Mouse (Mus musculus) lung, adult 18-20 months (tissue): ENCODE data around the gene Fzd7.
A peak's percentile ranks its signal among the peaks of the same experiment; 100 is the strongest.

Experiments
- DNase-seq, 2 experiments: peaks; one replicate each; pipeline ENCODE4 v3.0.0; 2022; ENCODE audit warnings: mixed read lengths in 2 of 2

Gene Fzd7

DNA sequence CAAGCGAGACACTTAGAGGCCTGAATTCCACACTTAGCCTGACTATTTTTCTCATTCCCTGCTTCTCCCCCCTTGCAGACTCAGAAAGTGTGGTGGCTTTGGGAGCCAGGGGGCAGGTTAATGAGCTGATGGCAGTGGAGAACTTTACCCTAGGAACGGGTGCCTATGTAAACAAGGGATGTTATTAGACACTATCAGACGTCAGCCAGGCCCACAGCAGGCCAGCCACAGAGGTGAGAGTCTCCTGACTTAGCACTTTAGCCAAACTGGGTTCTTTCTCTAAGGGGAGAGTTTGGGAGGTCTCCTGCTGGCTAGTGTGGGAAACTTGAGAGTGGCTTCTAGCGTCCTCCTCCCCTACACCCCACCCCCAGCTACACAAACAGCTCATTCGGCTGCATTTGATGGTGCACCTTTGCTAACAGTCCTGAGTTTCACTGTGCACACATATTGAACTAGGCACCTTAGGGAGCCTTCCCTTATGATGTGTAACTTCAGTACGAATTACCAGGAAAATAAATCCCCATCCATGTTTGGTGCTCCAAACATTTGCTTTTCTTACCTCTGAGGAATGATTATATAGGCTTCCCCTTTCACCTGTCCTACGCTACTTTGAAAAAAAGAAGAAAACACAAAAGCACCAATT is 21.6 kb downstream of the Fzd7 start:
- DNase-seq: no peak

DNA sequence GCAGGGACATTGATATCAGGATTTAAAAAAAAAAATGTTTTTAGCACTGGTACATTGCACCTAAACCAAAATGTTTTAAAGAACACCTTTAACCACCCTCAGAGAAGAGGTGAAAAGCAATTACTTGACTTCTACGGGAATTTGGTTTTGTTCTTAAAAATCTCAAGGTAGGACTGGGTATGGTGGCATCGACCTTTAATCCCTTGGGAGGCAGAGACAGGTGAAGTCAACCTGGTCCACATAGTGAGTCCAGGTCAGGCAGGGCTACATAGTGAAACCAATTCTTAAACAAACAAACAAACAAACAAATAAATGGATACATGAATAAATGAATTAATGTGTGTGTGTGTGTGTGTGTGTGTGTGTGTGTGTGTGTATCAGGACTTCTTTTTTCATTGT is 22.1 kb downstream of the Fzd7 start:
- no peak for DNase-seq

DNA sequence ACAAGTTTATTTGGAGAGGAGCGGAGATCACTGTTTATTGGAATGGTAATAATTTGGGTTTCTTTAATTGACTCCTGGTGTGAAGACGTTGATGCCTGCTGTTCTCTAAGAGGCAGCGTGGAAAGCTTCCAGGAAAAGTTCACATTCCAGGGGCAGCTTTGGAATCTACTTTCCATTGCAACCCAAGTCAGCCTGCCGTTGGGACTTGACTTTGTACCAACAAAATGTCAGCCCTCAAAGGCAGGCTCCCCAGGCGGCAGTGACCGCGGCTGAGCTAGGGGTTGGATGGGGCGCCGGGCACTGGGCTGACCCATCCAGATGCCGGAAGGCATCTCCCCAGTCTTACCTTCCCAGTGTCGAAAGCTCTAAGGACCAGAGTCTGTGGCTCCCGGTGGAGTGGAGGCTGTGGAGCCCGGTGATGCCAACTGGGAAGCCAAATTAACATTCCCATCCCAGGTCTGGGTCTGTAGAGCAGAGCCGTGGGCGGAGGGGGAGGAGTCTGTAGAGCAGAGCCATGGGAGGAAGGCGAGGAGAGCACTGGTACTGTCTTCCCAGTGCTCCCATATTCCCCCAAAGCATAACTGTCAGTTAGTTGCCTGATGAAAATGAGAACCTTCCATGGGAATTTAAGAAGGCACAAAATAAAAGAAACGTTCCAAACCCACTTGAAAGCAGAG is 26.4 kb downstream of the Fzd7 start:
- peak; percentile 50 to 63 for DNase-seq

DNA sequence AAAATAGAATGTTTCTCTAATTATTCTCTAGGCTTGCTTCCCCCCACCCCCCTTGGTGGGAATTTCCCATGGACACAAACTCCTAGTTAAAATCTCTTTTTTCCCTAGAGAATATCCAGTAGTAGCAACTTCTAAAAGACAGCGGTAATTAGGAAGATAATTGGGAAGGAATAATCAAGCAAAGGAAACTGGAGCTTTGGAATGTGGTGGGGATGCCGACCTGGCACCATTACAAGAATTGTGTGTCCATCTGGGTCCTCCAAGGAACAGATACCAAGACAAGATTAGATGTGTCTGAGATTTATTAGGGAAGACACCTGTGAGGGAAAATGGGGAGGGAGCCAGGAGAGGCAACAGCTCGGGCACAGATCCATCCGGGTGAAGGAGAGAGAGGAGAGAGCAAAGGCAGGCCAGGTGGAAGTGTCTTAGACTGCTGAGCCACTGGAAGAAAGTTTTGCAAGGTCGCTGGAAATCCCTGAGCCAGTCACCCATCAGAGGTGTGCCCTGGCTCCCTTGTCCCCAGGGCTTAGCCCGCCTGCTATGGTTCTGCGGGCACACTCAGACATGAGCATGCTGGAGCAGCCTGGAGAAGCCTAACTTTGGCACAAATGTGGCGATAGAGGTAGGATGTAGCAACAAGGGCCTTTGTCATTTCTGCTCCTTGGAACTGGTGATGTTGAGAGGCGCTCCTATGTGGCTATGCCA is 29.5 kb downstream of the Fzd7 start:
- no peak for DNase-seq

DNA sequence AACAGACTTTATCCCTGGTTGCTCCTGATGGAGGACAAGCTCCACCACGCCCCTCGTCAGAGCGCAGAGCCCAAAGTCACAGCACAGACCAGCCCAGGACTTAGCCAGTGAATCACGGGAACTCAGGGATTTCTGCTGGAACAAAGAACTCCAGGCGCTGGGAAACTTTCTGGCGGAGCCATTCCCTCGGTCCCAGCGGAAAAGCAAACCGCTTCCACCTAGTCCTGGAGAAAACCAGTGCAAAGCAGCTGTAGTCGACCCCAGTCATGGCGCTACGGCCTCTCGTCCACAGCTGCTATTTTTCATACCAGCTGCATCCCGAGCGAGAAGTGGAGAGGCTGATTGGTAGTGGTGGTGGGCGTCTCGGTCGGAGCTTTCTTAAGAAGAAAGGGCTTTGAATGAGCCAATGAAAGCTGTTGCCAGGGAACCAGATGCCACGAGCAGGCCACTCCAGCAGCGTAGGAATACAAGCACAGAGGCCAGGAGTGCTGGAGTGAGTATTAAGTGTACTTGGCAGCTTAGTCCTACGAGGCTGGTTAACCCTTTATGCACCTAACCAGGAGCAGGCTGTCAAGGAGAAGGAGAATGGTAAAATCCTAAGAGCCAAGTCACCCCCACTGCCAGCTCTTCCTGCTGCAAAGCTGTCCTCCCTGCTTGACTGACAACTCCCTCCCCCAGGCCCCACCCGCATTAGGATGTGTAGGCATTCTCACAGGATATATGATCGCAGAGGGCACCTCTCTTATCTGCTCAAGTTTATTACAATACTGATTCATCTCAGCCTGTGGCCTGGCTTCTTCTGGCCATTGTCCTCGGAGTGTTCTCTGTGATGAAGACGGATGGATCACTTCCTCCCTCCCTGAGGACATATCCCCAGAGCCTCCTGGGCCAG is 34.0 kb downstream of the Fzd7 start, which contains the start of gene Gm973:
Gene Gm973, plus strand, starts transcription at position 239 of the 892 bp plus-strand sequence.
- DNase-seq: peak; percentile 80 to 88

DNA sequence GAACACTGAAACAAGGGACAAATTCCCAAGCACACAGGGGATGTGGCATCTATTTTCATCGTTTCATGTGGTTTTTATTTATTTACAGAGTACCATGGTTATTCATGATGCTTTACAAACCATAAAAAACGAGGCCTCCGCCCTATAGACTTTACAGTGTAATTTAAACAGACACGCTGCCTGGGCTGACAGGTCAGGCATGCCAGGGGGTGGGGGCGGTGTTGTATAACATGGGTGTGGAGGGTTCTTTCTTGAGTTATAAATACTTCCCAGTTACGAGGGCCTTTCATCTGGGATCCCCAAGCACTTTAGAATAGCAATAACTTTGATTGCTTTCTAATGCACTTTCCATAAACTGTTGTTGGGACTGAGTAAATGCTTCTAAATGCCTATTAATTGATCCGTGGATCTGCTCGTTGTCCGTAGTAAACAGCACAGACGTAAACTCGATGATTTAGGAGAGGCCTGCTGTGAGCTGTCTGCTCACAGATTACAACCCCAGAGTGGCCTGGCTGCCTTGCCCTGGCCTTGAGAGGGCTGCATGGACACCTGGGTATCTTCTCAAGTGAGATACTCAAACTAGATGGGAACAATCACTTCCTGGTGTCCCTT is 38.1 kb downstream of the Fzd7 start:
- peak in 1 of 2 experiments; percentile 51 for DNase-seq

DNA sequence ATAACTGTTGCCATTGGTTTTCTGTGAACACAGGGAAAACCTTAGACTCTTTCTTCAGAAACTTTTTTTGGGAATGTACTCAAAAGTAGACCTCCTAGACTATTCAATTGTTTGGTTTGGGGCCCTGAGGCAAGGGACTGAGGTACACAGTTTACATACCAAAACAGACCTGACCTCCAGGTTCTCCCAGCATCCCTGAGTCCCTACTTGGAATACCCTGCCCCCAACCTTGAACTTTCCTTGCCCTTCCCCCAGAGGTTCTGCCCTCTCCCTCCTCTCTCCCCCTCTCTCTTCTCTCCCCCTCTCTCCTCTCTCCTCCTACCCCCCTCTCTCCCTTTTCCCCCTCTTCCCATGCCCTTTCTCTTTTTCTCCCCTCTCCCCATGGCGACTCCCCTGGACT is 40.2 kb downstream of the Fzd7 start:
- DNase-seq: no peak

DNA sequence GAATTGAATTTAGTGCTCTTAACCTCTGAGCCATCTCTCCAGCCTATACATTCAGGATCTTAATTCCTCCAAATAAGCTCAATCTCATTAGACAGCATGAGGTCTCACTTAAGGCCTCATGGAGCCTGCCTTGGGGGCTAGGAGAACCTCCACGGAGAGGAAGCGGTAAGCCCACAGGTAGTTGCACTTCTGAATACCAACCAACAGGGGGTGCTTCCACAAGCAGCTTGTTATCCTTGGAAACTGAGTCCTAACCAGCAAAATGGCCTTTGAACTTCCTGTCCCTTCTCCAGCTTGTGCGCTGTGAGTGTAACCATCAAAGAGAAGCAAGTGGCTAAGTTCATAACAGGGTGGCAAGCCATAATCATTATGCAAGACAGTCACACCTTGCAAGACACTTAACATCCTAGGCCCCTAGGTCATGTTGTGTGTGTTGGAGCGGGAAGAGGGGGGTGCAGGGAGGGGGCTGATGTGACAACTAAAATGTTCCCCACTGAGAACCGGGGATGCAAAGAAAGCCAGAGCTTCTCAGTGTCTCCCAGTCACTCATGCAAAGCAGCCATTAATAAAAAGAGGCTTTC is 41.2 kb downstream of the Fzd7 start:
- DNase-seq: no peak

DNA sequence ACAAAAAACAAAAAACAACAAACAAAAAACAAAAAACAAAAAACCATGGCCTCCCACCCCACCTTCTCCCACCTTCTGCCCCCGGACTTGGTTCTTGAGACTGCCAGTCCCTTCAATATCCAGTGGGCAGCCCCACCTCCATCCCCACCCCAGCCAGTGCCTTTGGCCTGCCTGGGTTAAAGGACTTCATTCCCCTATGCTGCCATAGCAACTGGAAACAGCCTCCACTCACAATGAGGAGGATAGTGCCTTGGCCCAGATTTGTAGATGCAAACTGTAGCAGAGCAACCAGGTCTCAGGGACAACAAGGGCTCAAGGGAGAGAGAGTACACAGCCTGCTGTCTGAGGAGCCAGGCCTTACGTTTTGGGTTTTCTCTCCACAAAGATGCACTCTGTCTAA is 41.8 kb downstream of the Fzd7 start:
- peak in 1 of 2 experiments; percentile 30 for DNase-seq

DNA sequence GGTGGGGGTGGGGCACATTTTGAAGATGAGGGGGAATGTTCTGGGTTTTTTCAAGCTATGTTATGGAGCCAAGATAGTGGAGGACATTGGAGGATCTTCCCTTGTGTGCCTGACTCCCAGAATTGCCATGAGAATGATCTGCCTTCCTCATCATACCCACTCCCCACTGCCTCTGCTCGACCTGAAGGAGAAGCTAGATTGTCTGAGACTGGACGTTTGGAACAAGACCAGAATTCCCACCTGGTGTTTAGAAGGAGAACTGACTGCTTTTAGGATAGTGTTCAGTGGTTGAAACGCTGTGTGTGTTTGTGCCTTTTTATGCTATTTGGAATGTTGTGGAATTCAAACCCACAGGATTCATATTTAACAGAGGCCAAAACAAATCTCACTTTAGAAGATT is 42.5 kb downstream of the Fzd7 start:
- no peak for DNase-seq

DNA sequence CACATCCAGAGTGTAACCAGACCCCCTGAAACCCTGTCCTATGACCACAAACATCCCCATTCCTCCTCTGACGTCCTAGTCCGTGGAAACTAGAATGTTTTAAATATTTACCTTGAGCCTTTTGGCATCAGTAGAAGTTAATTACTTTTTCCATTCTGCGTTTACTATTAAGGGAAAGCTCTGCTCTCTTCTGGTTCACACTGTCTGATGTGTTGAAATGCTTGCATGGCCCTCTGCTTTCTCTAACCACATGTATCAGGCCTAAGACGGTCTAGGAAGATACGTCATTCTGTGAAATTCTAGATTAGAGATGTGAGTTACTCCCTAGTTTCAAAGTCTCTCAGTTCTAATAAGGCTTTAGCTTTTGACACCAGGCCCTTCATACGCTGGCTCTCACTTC is 45.0 kb downstream of the Fzd7 start:
- no peak for DNase-seq

DNA sequence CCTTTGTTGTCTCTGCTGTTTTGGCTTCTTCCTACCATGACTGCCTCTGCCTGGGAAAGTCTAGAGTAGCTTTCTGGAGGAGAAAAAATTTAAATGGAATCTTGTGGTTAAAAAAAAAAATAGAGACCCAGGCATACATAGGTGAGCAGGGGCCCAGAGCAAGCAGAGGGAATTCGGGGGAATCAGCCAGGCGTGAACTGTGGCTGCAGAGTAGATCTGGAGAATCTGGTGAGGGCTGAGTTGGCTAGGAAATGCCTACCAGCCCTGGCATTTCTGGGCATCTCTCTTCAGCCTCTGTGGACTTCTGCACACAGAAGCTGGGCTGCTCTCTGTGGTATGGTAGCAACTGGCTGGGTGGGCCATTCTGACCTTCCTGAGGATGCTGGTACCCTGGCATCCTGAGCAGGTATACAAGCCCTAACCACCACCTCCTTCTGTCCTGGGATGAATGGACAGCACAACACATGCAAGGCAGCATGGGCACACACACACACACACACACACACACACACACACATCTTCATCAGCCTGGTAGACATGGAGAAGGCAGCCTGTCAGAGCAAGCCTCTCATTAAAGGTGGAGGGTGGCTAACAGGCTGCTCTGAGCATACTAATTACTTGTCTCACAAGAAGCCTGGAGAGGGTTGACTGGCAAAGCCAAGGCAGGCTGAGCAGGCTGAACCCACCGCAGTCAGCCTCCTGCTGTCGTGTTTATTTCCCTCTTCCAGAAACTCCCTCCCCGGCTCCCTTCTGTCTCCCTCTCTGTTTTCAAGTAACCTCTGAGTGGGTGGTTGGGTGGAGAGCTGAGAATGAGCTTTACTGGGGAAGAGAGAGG is 53.0 kb downstream of the Fzd7 start:
- DNase-seq: no peak
